Mouse (Mus musculus): ENCODE measurements around the gene Zfp952. TPM values are rescaled to one million over a fixed set of nuclear protein-coding genes. Genes with fewer than 3 reads are reported as not detected.

Gene Zfp952
- 3.5 and 4.0 TPM in 2 replicates for polyA plus RNA-seq (2015; fragmentation: Nextera tagmentation; extraction: Ambion mirVana)

GRCm38 (mm10) chr17:32992699-32993474 is at the start of gene Zfp952:
Gene Zfp952, plus strand, starts transcription at chr17:32993129.
- no peaks in the 10 kb centered on the region for H3K9me3 ChIP-seq (replicated peaks)
- no peaks in the 10 kb centered on the region for H3K27me3 ChIP-seq
- peaks cover 18% of the 10 kb centered on the region for H3K4me1 ChIP-seq (replicated peaks)
- DNase-seq: peak; percentile 72
- H3K4me3 ChIP-seq (replicated peaks): peak within 1 kb of the TSS; percentile 77
- ATAC-seq (ENCODE audit: low read depth): peak; percentile 94
- peak within 1 kb of the TSS; percentile 80 for H3K9ac ChIP-seq
- WGBS (ENCODE audit: insufficient replicate concordance): 2% methylated on average over 21 of the region's 21 CpGs
- H3K27ac ChIP-seq: peak within 1 kb of the TSS; percentile 63; the same call in 1 of the 2 replicates
- peak within 1 kb of the TSS; percentile 83 for H3K4me2 ChIP-seq
- peaks cover 16% of the 10 kb centered on the region for H3K36me3 ChIP-seq

- Histone ChIP-seq H3K27ac (no peak overlapping the region), H3K9ac (no peak overlapping the region), H3K9me3 (replicated peaks) (no peaks in the 10 kb centered on the region), H3K27me3 (no peaks in the 10 kb centered on the region), H3K4me3 (replicated peaks) (no peak overlapping the region), H3K4me1 (replicated peaks) (peaks cover 19% of the 10 kb centered on the region), H3K4me2 (no peak overlapping the region), H3K36me3 (no peaks in the 10 kb centered on the region)
- no peak for DNase-seq
- WGBS (ENCODE audit: insufficient replicate concordance): 75% methylated on average over 3 of the region's 3 CpGs
- ATAC-seq (ENCODE audit: low read depth): no peak
Measured at GRCm38 (mm10) chr17:32943661-32944060, 49.3 kb upstream of the Zfp952 start.

GRCm38 (mm10) chr17:32944402-32945035 is 48.4 kb upstream of the Zfp952 start:
- H3K27ac ChIP-seq: no peak overlapping the region
- DNase-seq: no peak
- ATAC-seq (ENCODE audit: low read depth): no peak
- no peak overlapping the region for H3K9ac ChIP-seq
- no peaks in the 10 kb centered on the region for H3K36me3 ChIP-seq
- 54% methylated on average over 3 of the region's 3 CpGs for WGBS (ENCODE audit: insufficient replicate concordance)
- no peaks in the 10 kb centered on the region for H3K9me3 ChIP-seq (replicated peaks)
- no peak overlapping the region for H3K4me2 ChIP-seq
- H3K27me3 ChIP-seq: no peaks in the 10 kb centered on the region
- peaks cover 19% of the 10 kb centered on the region for H3K4me1 ChIP-seq (replicated peaks)
- H3K4me3 ChIP-seq (replicated peaks): no peak overlapping the region

GRCm38 (mm10) chr17:32946716-32947115 is 46.2 kb upstream of the Zfp952 start:
- Histone ChIP-seq H3K4me2 (peak overlapping the region; percentile 80), H3K4me1 (replicated peaks) (peaks cover 19% of the 10 kb centered on the region), H3K4me3 (replicated peaks) (peak overlapping the region; percentile 65), H3K27ac (peak overlapping the region; percentile 59; the same call in 1 of the 2 replicates), H3K9me3 (replicated peaks) (no peaks in the 10 kb centered on the region), H3K36me3 (no peaks in the 10 kb centered on the region), H3K9ac (peak overlapping the region; percentile 71), H3K27me3 (no peaks in the 10 kb centered on the region)
- ATAC-seq (ENCODE audit: low read depth) (no peak), DNase-seq (no peak)
- WGBS (ENCODE audit: insufficient replicate concordance): 33% methylated on average over 9 of the region's 9 CpGs

GRCm38 (mm10) chr17:32947215-32947914 is 45.6 kb upstream of the Zfp952 start, which contains the start of gene Cyp4f13:
Gene Cyp4f13, minus strand, starts transcription at chr17:32947402.
- peak within 1 kb of the TSS; percentile 80 for H3K4me2 ChIP-seq
- peaks cover 19% of the 10 kb centered on the region for H3K4me1 ChIP-seq (replicated peaks)
- no peaks in the 10 kb centered on the region for H3K9me3 ChIP-seq (replicated peaks)
- DNase-seq (peak; percentile 70), ATAC-seq (ENCODE audit: low read depth) (peak; percentile 95)
- 9% methylated on average over 12 of the region's 12 CpGs for WGBS (ENCODE audit: insufficient replicate concordance)
- peak within 1 kb of the TSS; percentile 59; the same call in 1 of the 2 replicates for H3K27ac ChIP-seq
- H3K4me3 ChIP-seq (replicated peaks): peak within 1 kb of the TSS; percentile 65
- H3K36me3 ChIP-seq: no peaks in the 10 kb centered on the region
- peak within 1 kb of the TSS; percentile 71 for H3K9ac ChIP-seq
- 0 out of 2 replicates have a peak, but pooled peaks cover 3% of the 10 kb centered on the region for H3K27me3 ChIP-seq

GRCm38 (mm10) chr17:32950136-32950535 is 42.8 kb upstream of the Zfp952 start:
- Histone ChIP-seq H3K27me3 (0 out of 2 replicates have a peak, but pooled peaks cover 3% of the 10 kb centered on the region), H3K4me2 (no peak overlapping the region), H3K4me1 (replicated peaks) (peaks cover 19% of the 10 kb centered on the region), H3K27ac (no peak overlapping the region), H3K4me3 (replicated peaks) (no peak overlapping the region), H3K9ac (no peak overlapping the region), H3K9me3 (replicated peaks) (no peaks in the 10 kb centered on the region), H3K36me3 (no peaks in the 10 kb centered on the region)
- no peak for ATAC-seq (ENCODE audit: low read depth)
- no peak for DNase-seq
- WGBS (ENCODE audit: insufficient replicate concordance): 63% methylated on average over 3 of the region's 3 CpGs

- WGBS (ENCODE audit: insufficient replicate concordance): 53% methylated on average over 11 of the region's 11 CpGs
- DNase-seq: no peak
Measured at GRCm38 (mm10) chr17:32951006-32951405, 41.9 kb upstream of the Zfp952 start.

GRCm38 (mm10) chr17:32951441-32951840 is 41.5 kb upstream of the Zfp952 start:
- H3K27me3 ChIP-seq: 0 out of 2 replicates have a peak, but pooled peaks cover 3% of the 10 kb centered on the region
- no peak overlapping the region for H3K4me2 ChIP-seq
- peak; percentile 43 for DNase-seq
- no peak for ATAC-seq (ENCODE audit: low read depth)
- no peaks in the 10 kb centered on the region for H3K9me3 ChIP-seq (replicated peaks)
- H3K27ac ChIP-seq: no peak overlapping the region
- H3K4me3 ChIP-seq (replicated peaks): no peak overlapping the region
- WGBS (ENCODE audit: insufficient replicate concordance): 20% methylated on average over 16 of the region's 16 CpGs
- no peaks in the 10 kb centered on the region for H3K36me3 ChIP-seq
- no peak overlapping the region for H3K9ac ChIP-seq
- H3K4me1 ChIP-seq (replicated peaks): peaks cover 13% of the 10 kb centered on the region

More at GRCm38 (mm10) chr17:32951006-32951405, 41.9 kb upstream of the Zfp952 start:
- H3K9ac ChIP-seq: no peak overlapping the region
- ATAC-seq (ENCODE audit: low read depth): no peak
- no peaks in the 10 kb centered on the region for H3K36me3 ChIP-seq
- no peak overlapping the region for H3K27ac ChIP-seq
- H3K27me3 ChIP-seq: 0 out of 2 replicates have a peak, but pooled peaks cover 3% of the 10 kb centered on the region
- H3K4me3 ChIP-seq (replicated peaks): no peak overlapping the region
- peaks cover 17% of the 10 kb centered on the region for H3K4me1 ChIP-seq (replicated peaks)
- H3K9me3 ChIP-seq (replicated peaks): no peaks in the 10 kb centered on the region
- H3K4me2 ChIP-seq: no peak overlapping the region

GRCm38 (mm10) chr17:32965253-32965622 is 27.7 kb upstream of the Zfp952 start:
- Histone ChIP-seq H3K36me3 (no peaks in the 10 kb centered on the region), H3K4me3 (replicated peaks) (peak overlapping the region; percentile 78), H3K4me2 (peak overlapping the region; percentile 88), H3K4me1 (replicated peaks) (peaks cover 36% of the 10 kb centered on the region), H3K9me3 (replicated peaks) (no peaks in the 10 kb centered on the region), H3K9ac (peak overlapping the region; percentile 81), H3K27me3 (peaks cover 7% of the 10 kb centered on the region; the same call in 1 of the 2 replicates), H3K27ac (peak overlapping the region; percentile 84)
- no peak; the same call in 1 of the 2 replicates for ATAC-seq (ENCODE audit: low read depth)
- WGBS (ENCODE audit: insufficient replicate concordance): 1% methylated on average over 14 of the region's 14 CpGs
- DNase-seq: no peak

- DNase-seq: peak; percentile 85
- H3K4me2 ChIP-seq: peak within 1 kb of the TSS; percentile 88
- no peaks in the 10 kb centered on the region for H3K36me3 ChIP-seq
- under 1% methylated on average over 33 of the region's 33 CpGs for WGBS (ENCODE audit: insufficient replicate concordance)
- H3K27me3 ChIP-seq: peaks cover 7% of the 10 kb centered on the region; the same call in 1 of the 2 replicates
- H3K9me3 ChIP-seq (replicated peaks): no peaks in the 10 kb centered on the region
- H3K27ac ChIP-seq: peak within 1 kb of the TSS; percentile 84
- peak within 1 kb of the TSS; percentile 81 for H3K9ac ChIP-seq
- H3K4me3 ChIP-seq (replicated peaks): peak within 1 kb of the TSS; percentile 78
- peaks cover 33% of the 10 kb centered on the region for H3K4me1 ChIP-seq (replicated peaks)
- ATAC-seq (ENCODE audit: low read depth): peak; percentile 98
Measured at GRCm38 (mm10) chr17:32965623-32966290, 27.2 kb upstream of the Zfp952 start, which contains the start of gene Zfp472. Gene Zfp472, plus strand, starts transcription at chr17:32965814.

Data from liver, embryonic 13.5 days (tissue).